Mouse (Mus musculus) stomach, postnatal 0 days (tissue): Measurements from ENCODE around the gene Pbx2.

ENCODE experiments used
- CTCF ChIP-seq: IDR thresholded peaks from 2 replicates; pipeline ENCODE4 v1.5.1; 2016; ENCODE audit warnings: antibody characterized with exemption, low read depth, mild to moderate bottlenecking, moderate library complexity
- EP300 ChIP-seq: optimal IDR thresholded peaks from 2 replicates; pipeline ENCODE3; 2016; ENCODE audit warnings: antibody characterized with exemption

DNA sequence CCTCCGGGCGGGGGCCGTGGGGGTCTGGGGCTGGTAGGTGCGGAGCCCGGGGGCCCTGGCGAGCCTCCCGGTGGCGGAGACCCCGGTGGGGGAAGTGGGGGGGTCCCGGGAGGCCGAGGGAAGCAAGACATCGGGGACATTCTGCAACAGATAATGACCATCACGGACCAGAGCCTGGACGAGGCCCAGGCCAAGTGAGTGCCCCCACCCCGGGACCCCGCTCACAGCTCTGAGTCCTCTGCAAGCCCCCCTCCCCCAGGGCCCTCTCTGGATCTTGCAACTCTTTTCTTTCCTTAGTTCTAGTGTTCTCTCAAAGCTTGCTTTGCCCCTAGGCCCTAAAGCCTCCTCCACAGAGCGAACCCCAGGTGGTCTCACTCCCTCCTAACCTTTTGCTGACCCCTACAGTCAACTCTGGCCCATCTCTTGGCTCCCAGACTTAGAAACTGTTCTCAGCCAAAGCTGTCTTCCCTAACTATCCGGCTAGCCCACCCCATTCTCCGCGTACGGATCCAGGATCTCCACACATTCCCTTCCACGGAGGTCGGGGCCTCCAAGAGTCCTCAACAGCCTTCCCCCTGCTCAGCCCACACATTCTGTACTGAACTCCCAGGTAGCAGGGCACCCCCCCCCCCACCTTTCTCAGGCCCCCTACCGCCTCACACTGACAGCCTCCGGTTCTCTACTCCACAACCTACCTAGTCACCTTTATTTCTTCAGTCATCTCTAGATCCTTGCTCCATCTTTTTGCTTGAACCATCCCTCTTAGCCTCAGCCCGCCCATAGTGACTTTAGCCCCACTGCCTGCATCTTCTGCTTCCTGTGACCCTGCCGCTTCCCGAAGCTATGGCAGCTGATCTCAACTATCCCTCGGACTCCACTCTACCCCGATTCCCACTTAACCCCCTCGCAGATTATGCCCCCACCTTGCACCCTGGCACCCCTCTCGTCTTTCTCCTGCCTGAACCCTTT is 1.8 kb downstream of the Pbx2 start:
- no peak for TF ChIP-seq EP300
- no peak for TF ChIP-seq CTCF
